Mouse (Mus musculus): ENCODE measurements at regions not wholly inside any gene's neighbourhood (a gene's known extent, or its start where the extent isn't known, plus 50 kb on each side); places are given as distances from the start of the nearest gene placed in this dataset.

DNA sequence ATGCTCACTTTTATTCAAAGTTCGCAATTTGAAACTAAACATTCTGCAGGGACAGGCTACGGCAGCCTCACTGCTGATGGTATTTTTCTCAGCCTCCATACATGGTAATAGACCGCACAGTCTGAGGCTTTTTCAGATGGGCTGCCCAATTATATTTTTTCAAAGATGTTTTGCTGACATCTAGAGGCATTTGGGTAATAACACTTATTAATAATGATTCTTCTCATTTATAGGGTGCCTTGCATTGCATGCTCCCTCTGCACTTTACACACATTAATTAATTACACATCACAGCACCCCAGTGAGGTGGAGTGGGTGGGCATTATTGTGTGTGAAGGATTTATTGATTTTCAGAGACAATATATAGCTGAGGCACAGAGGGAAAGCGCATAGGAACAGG, 644.5 kb downstream of the Pkhd1 start:
- H3K4me3 ChIP-seq (replicated peaks): no peak overlapping the region
- no peaks in the 10 kb centered on the region; the same call in 1 of the 2 replicates for H3K27me3 ChIP-seq
- no peaks in the 10 kb centered on the region for H3K9me3 ChIP-seq
- no peak overlapping the region for H3K27ac ChIP-seq
- 66% methylated on average over 4 of the region's 4 CpGs for WGBS
- 0 out of 2 replicates have a peak, but pooled peaks have one; percentile 26 for ATAC-seq (ENCODE audit: insufficient number of reproducible peaks, insufficient read depth, low FRiP score, low TSS enrichment, low read depth)
- H3K9ac ChIP-seq (replicated peaks): no peak overlapping the region
- H3K36me3 ChIP-seq: no peaks in the 10 kb centered on the region
- no peak overlapping the region for H3K4me2 ChIP-seq
- no peaks in the 10 kb centered on the region for H3K4me1 ChIP-seq (replicated peaks)

DNA sequence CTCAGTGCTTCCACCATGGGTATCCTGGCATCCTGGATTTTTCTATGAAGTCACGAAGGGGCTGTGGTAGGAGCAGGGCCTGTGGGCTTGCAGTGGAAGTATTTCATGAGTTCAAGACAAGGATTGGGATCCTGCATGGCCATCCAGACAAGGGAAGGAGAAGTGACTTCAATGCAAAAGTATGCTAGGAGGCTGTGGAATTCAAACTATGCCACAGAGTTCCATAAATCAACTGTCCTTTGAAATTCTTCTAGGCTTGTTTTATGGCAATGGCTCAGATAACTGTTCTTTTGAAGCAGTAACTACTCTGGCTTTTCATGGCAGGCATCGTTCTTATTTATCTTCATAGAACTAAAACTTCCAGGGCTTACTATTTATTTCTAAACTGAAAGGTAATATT, 643.9 kb downstream of the Pkhd1 start:
- H3K9me3 ChIP-seq: no peaks in the 10 kb centered on the region
- H3K27me3 ChIP-seq: no peaks in the 10 kb centered on the region; the same call in 1 of the 2 replicates
- WGBS: 37% methylated on average over 2 of the region's 2 CpGs
- ATAC-seq (ENCODE audit: insufficient number of reproducible peaks, insufficient read depth, low FRiP score, low TSS enrichment, low read depth): no peak
- H3K4me1 ChIP-seq (replicated peaks): no peaks in the 10 kb centered on the region
- H3K4me3 ChIP-seq (replicated peaks): no peak overlapping the region
- H3K27ac ChIP-seq: no peak overlapping the region
- H3K4me2 ChIP-seq: no peak overlapping the region
- no peak overlapping the region for H3K9ac ChIP-seq (replicated peaks)
- H3K36me3 ChIP-seq: no peaks in the 10 kb centered on the region

DNA sequence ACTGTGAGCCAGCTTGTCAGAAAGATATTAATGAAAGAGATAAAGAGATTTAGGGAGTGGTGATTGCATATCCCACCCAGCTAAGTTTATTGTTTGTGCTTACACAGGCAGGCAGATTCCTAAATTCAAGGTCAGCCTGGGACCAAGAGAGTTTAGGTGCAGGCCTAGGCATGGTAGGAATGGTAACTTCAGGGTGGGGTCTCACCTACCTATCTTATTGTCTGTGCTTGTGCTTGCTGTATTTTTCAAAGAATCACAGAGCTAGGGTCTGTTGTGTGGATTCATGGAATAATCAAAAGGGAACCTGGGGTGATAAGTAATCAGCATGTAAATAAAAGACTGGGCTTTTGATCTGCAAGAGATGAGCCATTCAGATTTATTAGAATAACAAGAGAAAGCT, 642.4 kb downstream of the Pkhd1 start:
- no peak for ATAC-seq (ENCODE audit: insufficient number of reproducible peaks, insufficient read depth, low FRiP score, low TSS enrichment, low read depth)
- Histone ChIP-seq H3K36me3 (no peaks in the 10 kb centered on the region), H3K4me2 (no peak overlapping the region), H3K27me3 (no peaks in the 10 kb centered on the region; the same call in 1 of the 2 replicates), H3K27ac (no peak overlapping the region), H3K9ac (replicated peaks) (no peak overlapping the region), H3K4me3 (replicated peaks) (no peak overlapping the region), H3K4me1 (replicated peaks) (no peaks in the 10 kb centered on the region), H3K9me3 (no peaks in the 10 kb centered on the region)

DNA sequence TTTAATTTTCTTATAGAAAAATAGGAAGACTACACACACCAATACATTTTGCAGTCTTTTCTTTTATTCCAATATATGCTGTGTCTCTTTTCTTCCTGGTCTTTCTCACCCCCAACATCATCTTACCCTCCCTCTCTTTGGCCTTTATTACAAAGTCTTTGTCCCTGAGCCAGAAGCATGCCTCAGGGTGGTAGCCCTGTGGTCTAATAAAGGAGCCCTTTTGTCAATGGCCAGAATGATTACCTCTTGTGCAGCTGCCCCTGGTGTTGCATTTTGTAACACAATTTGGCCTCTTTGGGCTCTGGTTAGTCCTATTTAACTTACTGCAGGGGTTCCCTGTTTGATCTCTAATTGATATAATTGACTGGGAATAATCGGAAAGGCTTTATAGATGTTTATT, 636.7 kb downstream of the Pkhd1 start:
- no peak overlapping the region for H3K9ac ChIP-seq (replicated peaks)

DNA sequence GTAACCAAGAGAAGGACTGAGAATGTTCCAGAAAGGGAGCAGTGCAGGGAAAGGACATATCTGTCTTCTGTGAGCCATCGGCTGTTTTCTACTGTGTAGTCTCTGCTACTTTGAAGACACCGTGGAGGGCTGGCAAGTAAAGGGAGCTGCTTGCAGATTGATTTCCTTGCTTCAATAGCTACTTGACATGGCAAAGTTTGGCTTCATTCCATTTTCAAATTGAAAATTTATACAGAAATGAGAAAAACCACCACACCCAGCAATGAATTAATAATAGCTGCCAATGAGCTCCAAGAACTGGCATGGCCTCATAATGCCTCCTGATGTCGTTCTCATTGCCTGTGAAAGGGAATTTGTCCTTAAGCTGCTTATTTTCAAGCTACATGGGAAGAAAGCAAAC, 635.1 kb downstream of the Pkhd1 start:
- H3K4me2 ChIP-seq: no peak overlapping the region
- no peaks in the 10 kb centered on the region for H3K27me3 ChIP-seq
- WGBS: 80% methylated on average over 3 of the region's 3 CpGs
- H3K36me3 ChIP-seq: no peaks in the 10 kb centered on the region
- no peaks in the 10 kb centered on the region for H3K4me1 ChIP-seq (replicated peaks)
- no peak overlapping the region for H3K4me3 ChIP-seq (replicated peaks)
- no peak overlapping the region for H3K27ac ChIP-seq
- no peaks in the 10 kb centered on the region for H3K9me3 ChIP-seq
- no peak for ATAC-seq (ENCODE audit: insufficient number of reproducible peaks, insufficient read depth, low FRiP score, low TSS enrichment, low read depth)
- H3K9ac ChIP-seq (replicated peaks): no peak overlapping the region

More for the DNA sequence above, 636.7 kb downstream of the Pkhd1 start:
- Histone ChIP-seq H3K36me3 (no peaks in the 10 kb centered on the region), H3K27me3 (no peaks in the 10 kb centered on the region), H3K4me3 (replicated peaks) (no peak overlapping the region), H3K4me1 (replicated peaks) (no peaks in the 10 kb centered on the region), H3K4me2 (no peak overlapping the region), H3K27ac (no peak overlapping the region), H3K9me3 (no peaks in the 10 kb centered on the region)
- 41% methylated on average over 1 of the region's 1 CpGs for WGBS
- no peak for ATAC-seq (ENCODE audit: insufficient number of reproducible peaks, insufficient read depth, low FRiP score, low TSS enrichment, low read depth)

DNA sequence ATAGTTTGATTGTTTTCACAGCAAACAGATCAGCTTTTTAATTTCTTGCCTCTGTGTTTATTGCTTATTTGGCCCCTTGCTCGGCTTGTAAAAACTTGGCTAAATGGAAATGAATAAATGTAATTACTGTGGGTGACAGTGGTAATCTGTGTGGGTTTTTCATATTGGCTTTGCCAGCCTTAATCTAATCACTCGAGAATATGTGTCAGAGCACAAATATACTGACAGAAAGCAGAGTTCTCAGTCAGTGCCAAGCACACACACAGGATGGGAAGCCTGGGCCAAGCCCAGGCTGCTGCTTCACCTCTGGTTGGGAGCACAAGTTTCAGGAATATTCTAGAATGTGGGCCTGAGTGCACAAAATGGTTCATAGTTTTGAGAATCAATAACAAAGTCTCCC, 634.4 kb downstream of the Pkhd1 start:
- Histone ChIP-seq H3K27ac (no peak overlapping the region), H3K9me3 (no peaks in the 10 kb centered on the region), H3K9ac (replicated peaks) (no peak overlapping the region), H3K36me3 (no peaks in the 10 kb centered on the region), H3K4me3 (replicated peaks) (no peak overlapping the region), H3K4me1 (replicated peaks) (no peaks in the 10 kb centered on the region), H3K4me2 (no peak overlapping the region), H3K27me3 (no peaks in the 10 kb centered on the region)
- ATAC-seq (ENCODE audit: insufficient number of reproducible peaks, insufficient read depth, low FRiP score, low TSS enrichment, low read depth): no peak
- WGBS: 33% methylated on average over 2 of the region's 2 CpGs

DNA sequence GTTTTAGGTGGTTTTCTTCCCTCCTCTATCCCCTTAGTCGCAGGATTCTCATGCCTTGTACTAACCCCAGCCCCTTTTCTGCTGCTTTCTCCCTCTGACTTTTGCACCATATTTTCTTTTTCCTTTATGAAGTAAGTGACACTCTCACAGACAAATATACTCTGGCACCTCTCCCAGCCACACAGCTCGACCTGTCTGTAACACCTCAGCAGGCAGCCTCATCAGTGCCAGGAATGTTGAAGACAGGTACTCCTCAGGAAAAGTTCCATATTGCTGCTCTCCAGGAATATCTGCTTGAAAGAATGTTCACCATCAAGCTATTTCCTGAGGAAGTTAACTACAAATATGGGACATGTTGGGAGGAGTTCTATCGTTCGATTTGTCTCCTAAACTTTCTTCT, 627.9 kb downstream of the Pkhd1 start:
- 80% methylated on average over 4 of the region's 4 CpGs for WGBS
- no peaks in the 10 kb centered on the region for H3K36me3 ChIP-seq
- H3K4me1 ChIP-seq (replicated peaks): no peaks in the 10 kb centered on the region
- H3K27me3 ChIP-seq: no peaks in the 10 kb centered on the region
- no peak for ATAC-seq (ENCODE audit: insufficient number of reproducible peaks, insufficient read depth, low FRiP score, low TSS enrichment, low read depth)
- H3K4me2 ChIP-seq: no peak overlapping the region
- H3K4me3 ChIP-seq (replicated peaks): no peak overlapping the region
- no peak overlapping the region for H3K27ac ChIP-seq
- H3K9me3 ChIP-seq: no peaks in the 10 kb centered on the region
- H3K9ac ChIP-seq (replicated peaks): no peak overlapping the region
